Mouse (Mus musculus) bone marrow macrophage, adult 2 months (primary cell): ENCODE results near the gene Unc13a.

ENCODE experiments used
- CTCF ChIP-seq: IDR thresholded peaks from 2 replicates; pipeline ENCODE4 v1.5.1; 2012; ENCODE audit warnings: low read depth, mild to moderate bottlenecking, low read length, moderate library complexity
- POLR2A ChIP-seq: IDR thresholded peaks from 2 replicates; pipeline ENCODE4 v1.6.1; 2012; ENCODE audit warnings: mild to moderate bottlenecking, low read depth, low read length, borderline replicate concordance

- no peak for TF ChIP-seq POLR2A
- no peak for TF ChIP-seq CTCF
Observed at GRCm38 (mm10) chr8:71601939-71602665, 69.5 kb downstream of the Unc13a start.
